ENCODE assay signal across 7 mouse cellular contexts in the genomic region with DNA sequence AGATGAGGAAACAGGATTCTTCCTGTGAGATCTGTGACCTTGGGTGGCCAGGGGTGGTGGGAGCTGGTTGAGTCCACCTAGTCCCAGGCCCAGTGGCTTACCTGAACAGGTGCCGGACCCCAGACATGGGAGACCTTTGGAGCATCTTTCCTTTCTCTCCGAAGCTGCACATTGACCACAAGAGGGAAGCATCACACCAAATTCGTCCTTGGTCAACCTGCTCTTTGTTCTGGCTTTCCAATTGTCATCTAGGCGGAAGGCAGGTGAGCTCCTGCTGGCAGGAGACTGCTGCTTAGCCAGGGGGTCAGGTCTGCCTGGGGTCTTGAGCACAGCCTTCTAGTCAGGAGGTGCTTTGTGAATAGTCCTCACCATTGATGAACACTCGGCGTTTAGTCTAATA.
DNase-seq lines count a peak whose midpoint lies in the region; ATAC-seq and TF ChIP-seq lines count a peak whose summit lies in the region.

No protein-coding gene starts in this region.

- DNase-seq in layer of hippocampus, adult 2 months (ENCODE audit: low spot score in 2 of 2): peak in 1 of 2 experiments; percentile 41
- DNase-seq in layer of hippocampus, adult 8-10 months (ENCODE audit: low spot score in 2 of 2): no peak
- no peak for DNase-seq in ES-E14 (ENCODE audit: low read depth, low spot score)
- peak; percentile 3 for DNase-seq in c-Kit-positive CD71-positive TER-119-negative erythroid progenitor cells, embryonic 14.5 days (ENCODE audit: low read depth)
- peak; percentile 18 for DNase-seq in lung, postnatal 14 days
- no peak for DNase-seq in gastrocnemius, postnatal 25 days

- H3K36me3 ChIP-seq in ES-E14 (ENCODE audit: control insufficient read depth, insufficient read depth, low read length, poor library complexity, severe bottlenecking): no peaks in the 10 kb centered on the region
- no peaks in the 10 kb centered on the region for H3K36me3 ChIP-seq in forebrain, embryonic 16.5 days (ENCODE audit: control insufficient read depth, insufficient read depth)

- H3K4me3 ChIP-seq in layer of hippocampus, adult 2 months: no peak overlapping the region
- no peak overlapping the region for H3K4me3 ChIP-seq in ES-E14 (ENCODE audit: insufficient read depth in 1 of 2, low read depth in 1 of 2, low read length in 2 of 2, poor library complexity in 1 of 2, severe bottlenecking in 1 of 2)
- no peak overlapping the region for H3K4me3 ChIP-seq in forebrain, embryonic 16.5 days (replicated peaks; ENCODE audit: low read length)

- H3K9ac ChIP-seq in ES-E14 (ENCODE audit: insufficient read depth, low read depth, low read length, poor library complexity, severe bottlenecking): no peak overlapping the region
- no peak overlapping the region for H3K9ac ChIP-seq in forebrain, embryonic 16.5 days (replicated peaks; ENCODE audit: low read depth, low read length)

- no peaks in the 10 kb centered on the region for H3K27me3 ChIP-seq in forebrain, embryonic 16.5 days (replicated peaks; ENCODE audit: control insufficient read depth, insufficient read depth, low read length)

- H3K4me1 ChIP-seq in ES-E14 (ENCODE audit: control insufficient read depth in 2 of 2, insufficient read depth in 2 of 2, low read length in 2 of 2, poor library complexity in 1 of 2): no peaks in the 10 kb centered on the region
- H3K4me1 ChIP-seq in forebrain, embryonic 16.5 days (replicated peaks; ENCODE audit: control insufficient read depth, insufficient read depth, low read length): no peaks in the 10 kb centered on the region

- H3K27ac ChIP-seq in layer of hippocampus, adult 2 months: no peak overlapping the region
- no peak overlapping the region for H3K27ac ChIP-seq in ES-E14 (ENCODE audit: insufficient read depth, low read depth, low read length, poor library complexity, severe bottlenecking)
- no peak overlapping the region for H3K27ac ChIP-seq in forebrain, embryonic 16.5 days (ENCODE audit: low read length)

- no peaks in the 10 kb centered on the region for H3K9me3 ChIP-seq in ES-E14 (ENCODE audit: control insufficient read depth, insufficient read depth, low read depth, low read length)
- no peaks in the 10 kb centered on the region for H3K9me3 ChIP-seq in forebrain, embryonic 16.5 days (ENCODE audit: control insufficient read depth, low read length)

- peak; percentile 74 for TF ChIP-seq CTCF in layer of hippocampus, adult 2 months (conservative IDR thresholded peaks at IDR 0.05)

- in situ Hi-C loops in ES-E14 (cut with MboI; ENCODE audit: low sequenced_read_pairs in 2 of 2, unreplicated experiment in 2 of 2): loop anchor here (10.0 to 25.0 kb wide), 3 partner anchors 523 to 640 kb away; no protein-coding TSS in a partner anchor

- no peak overlapping the region for H3K4me2 ChIP-seq in forebrain, embryonic 16.5 days (ENCODE audit: low read length)

- WGBS in forebrain, embryonic 16.5 days: 57% methylated on average over 6 of the region's 6 CpGs

- ATAC-seq in forebrain, embryonic 16.5 days: no peak

TF ChIP-seq in ES-E14, 5 proteins besides CTCF, POLR2A, EP300 and RAD21:
- TF ChIP-seq ZNF384 (IDR thresholded peaks at IDR 0.05; ENCODE audit: low read depth, low read length) (no peak), MAFK (IDR thresholded peaks at IDR 0.05; ENCODE audit: insufficient read depth, low read depth, low read length) (no peak), CHD2 (IDR thresholded peaks at IDR 0.05; ENCODE audit: low read depth, low read length) (no peak), ZC3H11A (IDR thresholded peaks at IDR 0.05; ENCODE audit: borderline replicate concordance, low read depth, low read length) (peak; percentile 78)

Comparison
In these comparisons a context has a peak if more than half of its experiments do, and no peak if none do; other contexts are left out.
1. DNase-seq: peak in c-Kit-positive CD71-positive TER-119-negative erythroid progenitor cells, embryonic 14.5 days (single experiment) and lung, postnatal 14 days (single experiment); none in layer of hippocampus, adult 8-10 months (0 of 2), ES-E14 (single experiment) and gastrocnemius, postnatal 25 days (single experiment).